Mouse (Mus musculus) MEL (cell line): ENCODE data around the gene Tmtc4. TPM values are rescaled to one million over a fixed set of nuclear protein-coding genes. Genes with fewer than 3 reads are reported as not detected.

Source experiments
- DNase-seq: peaks from one replicate; pipeline ENCODE4 v3.0.0; 2011; ENCODE audit warnings: low read depth, low spot score
- H3K27ac ChIP-seq: 2 replicates; pipeline ENCODE4 v1.5.1; 2012; ENCODE audit warnings: low read depth, mild to moderate bottlenecking, control low read depth, low read length, moderate library complexity; ENCODE audit not compliant: control insufficient read depth
- H3K27me3 ChIP-seq, 2 experiments: fragments of 150-350 bp in 1 of 2; sonication (generic) in 1 of 2; 2 replicates each; pipeline ENCODE4 v1.6.1; 2012; ENCODE audit warnings: low read length in 2 of 2, mild to moderate bottlenecking in 2 of 2, improper control_type of control experiment in 1 of 2, moderate library complexity in 1 of 2; ENCODE audit not compliant: insufficient read depth in 2 of 2, control insufficient read depth in 1 of 2
- H3K36me3 ChIP-seq, 2 experiments: 2 replicates each; pipeline ENCODE4 v1.6.1; 2012 to 2014; ENCODE audit warnings: low read length in 2 of 2, improper control_type of control experiment in 1 of 2, inconsistent platforms in 1 of 2, mild to moderate bottlenecking in 1 of 2; ENCODE audit not compliant: insufficient read depth in 2 of 2, control insufficient read depth in 1 of 2
- H3K4me1 ChIP-seq, 2 experiments: fragments of 150-350 bp in 1 of 2; sonication (generic) in 1 of 2; 2 replicates each; pipeline ENCODE4 v1.6.1; 2012; ENCODE audit warnings: low read length in 2 of 2, improper control_type of control experiment in 1 of 2, mild to moderate bottlenecking in 1 of 2; ENCODE audit not compliant: insufficient read depth in 2 of 2, control insufficient read depth in 1 of 2
- H3K4me3 ChIP-seq, 2 experiments: fragments of 150-350 bp in 1 of 2; sonication (generic) in 1 of 2; 2 replicates each; pipeline ENCODE4 v1.5.1; 2012; ENCODE audit warnings: low read depth in 2 of 2, low read length in 2 of 2, mild to moderate bottlenecking in 2 of 2, moderate library complexity in 2 of 2, control low read depth in 1 of 2, improper control_type of control experiment in 1 of 2; ENCODE audit not compliant: control insufficient read depth in 1 of 2, insufficient read depth in 1 of 2
- H3K79me2 ChIP-seq: 2 replicates; pipeline ENCODE4 v1.6.1; 2012; ENCODE audit warnings: mild to moderate bottlenecking, low read length, moderate library complexity; ENCODE audit not compliant: control insufficient read depth, poor library complexity, insufficient read depth
- H3K9ac ChIP-seq: 2 replicates; pipeline ENCODE4 v1.6.1; 2012; ENCODE audit warnings: low read depth, mild to moderate bottlenecking, control low read depth, low read length, moderate library complexity; ENCODE audit not compliant: control insufficient read depth, poor library complexity, severe bottlenecking
- H3K9me3 ChIP-seq: fragments of 150-350 bp; sonication (generic); replicated peaks from 2 replicates; pipeline ENCODE4 v1.6.1; 2012; ENCODE audit warnings: mild to moderate bottlenecking, low read length, improper control_type of control experiment, moderate library complexity; ENCODE audit not compliant: insufficient read depth
- CHD1 ChIP-seq: IDR thresholded peaks from 2 replicates; pipeline ENCODE4 v1.6.1; 2012; ENCODE audit warnings: low read depth, mild to moderate bottlenecking, inconsistent platforms, low read length, improper control_type of control experiment
- CHD2 ChIP-seq: IDR thresholded peaks from 2 replicates; pipeline ENCODE4 v1.6.1; 2011; ENCODE audit warnings: low read length, improper control_type of control experiment
- CTCF ChIP-seq, 3 experiments: IDR thresholded peaks in 2 of 3; conservative IDR thresholded peaks in 1 of 3; 2 replicates each; pipeline ENCODE4 v1.5.1; 2011 to 2012; ENCODE audit warnings: low read length in 3 of 3, low read depth in 2 of 3, mild to moderate bottlenecking in 2 of 3, improper control_type of control experiment in 1 of 3, inconsistent platforms in 1 of 3, mixed read lengths in 1 of 3, moderate library complexity in 1 of 3; ENCODE audit not compliant: control insufficient read depth in 1 of 3, insufficient read depth in 1 of 3, poor library complexity in 1 of 3, severe bottlenecking in 1 of 3
- EP300 ChIP-seq, 2 experiments: IDR thresholded peaks; 2 replicates each; pipeline ENCODE4 v1.6.1; 2011; ENCODE audit warnings: improper control_type of control experiment in 2 of 2, low read length in 2 of 2, low read depth in 1 of 2, mild to moderate bottlenecking in 1 of 2
- ETS1 ChIP-seq: IDR thresholded peaks from 2 replicates; pipeline ENCODE4 v1.6.1; 2012; ENCODE audit warnings: low read depth, mild to moderate bottlenecking, inconsistent platforms, low read length, improper control_type of control experiment, moderate library complexity
- GABPA ChIP-seq: IDR thresholded peaks from 2 replicates; pipeline ENCODE4 v1.6.1; 2012; ENCODE audit warnings: low read depth, mild to moderate bottlenecking, inconsistent platforms, low read length, improper control_type of control experiment, moderate library complexity
- MAFK ChIP-seq: IDR thresholded peaks from 2 replicates; pipeline ENCODE4 v1.6.1; 2011; ENCODE audit warnings: low read depth, mild to moderate bottlenecking, low read length, improper control_type of control experiment, borderline replicate concordance
- MAX ChIP-seq: IDR thresholded peaks from 2 replicates; pipeline ENCODE4 v1.6.1; 2011; ENCODE audit warnings: low read length, improper control_type of control experiment
- MAZ ChIP-seq: IDR thresholded peaks from 2 replicates; pipeline ENCODE4 v1.6.1; 2012; ENCODE audit warnings: low read depth, mild to moderate bottlenecking, inconsistent platforms, low read length, improper control_type of control experiment
- MEF2A ChIP-seq: IDR thresholded peaks from 2 replicates; pipeline ENCODE4 v1.6.1; 2014; ENCODE audit warnings: low read depth, mild to moderate bottlenecking, inconsistent platforms, low read length, improper control_type of control experiment; ENCODE audit not compliant: poor library complexity, insufficient replicate concordance, severe bottlenecking; ENCODE audit errors: extremely low read depth
- MYB ChIP-seq: IDR thresholded peaks from 2 replicates; pipeline ENCODE4 v1.6.1; 2011; ENCODE audit warnings: mild to moderate bottlenecking, low read depth, low read length, improper control_type of control experiment
- NRF1 ChIP-seq: IDR thresholded peaks from 2 replicates; pipeline ENCODE4 v1.6.1; 2014; ENCODE audit warnings: low read depth, mild to moderate bottlenecking, inconsistent platforms, low read length, improper control_type of control experiment, moderate library complexity; ENCODE audit not compliant: poor library complexity, insufficient read depth, severe bottlenecking
- RAD21 ChIP-seq: IDR thresholded peaks from 2 replicates; pipeline ENCODE4 v1.6.1; 2011; ENCODE audit warnings: mild to moderate bottlenecking, low read depth, low read length, improper control_type of control experiment
- SIN3A ChIP-seq: IDR thresholded peaks from 2 replicates; pipeline ENCODE4 v1.6.1; 2012; ENCODE audit warnings: low read length, improper control_type of control experiment, inconsistent platforms
- SMC3 ChIP-seq: IDR thresholded peaks from 2 replicates; pipeline ENCODE4 v1.6.1; 2011; ENCODE audit warnings: low read depth, low read length, improper control_type of control experiment
- TAL1 ChIP-seq: IDR thresholded peaks from 2 replicates; pipeline ENCODE4 v1.6.1; 2012; ENCODE audit warnings: mild to moderate bottlenecking, inconsistent platforms, low read length, moderate library complexity, mixed read lengths
- UBTF ChIP-seq: IDR thresholded peaks from 2 replicates; pipeline ENCODE4 v1.6.1; 2012; ENCODE audit warnings: low read depth, mild to moderate bottlenecking, inconsistent platforms, low read length, improper control_type of control experiment, moderate library complexity, borderline replicate concordance; ENCODE audit not compliant: insufficient read depth
- ZMIZ1 ChIP-seq: IDR thresholded peaks from 2 replicates; pipeline ENCODE4 v1.6.1; 2012; ENCODE audit warnings: low read depth, mild to moderate bottlenecking, inconsistent platforms, low read length, improper control_type of control experiment, moderate library complexity
- polyA plus RNA-seq, 2 experiments: library from polyadenylated mRNA; stranded (reverse) in 1 of 2; unstranded in 1 of 2; fragments of >175 nt in 1 of 2; fragments of >200 nt in 1 of 2; gene quantifications; 2 replicates each; pipeline versions ENCODE4 v1.2.1 to v1.2.4; 2012; ENCODE audit warnings: low replicate concordance in 2 of 2, low read depth in 1 of 2; ENCODE audit not compliant: insufficient read length in 2 of 2, insufficient read depth in 1 of 2, missing spikeins in 1 of 2
- total RNA-seq: library from RNA; depleted of rRNA; stranded (reverse); fragments of 300-350 nt; gene quantifications from 2 replicates; pipeline ENCODE4 v1.2.3, GENCODE M21; 2012

Gene Tmtc4
- total and polyA plus RNA-seq, 3 experiments, result 10.4 to 11.5 TPM; not detected in 1

- no peaks in the 10 kb centered on the region for H3K79me2 ChIP-seq
These were observed 100.4 kb downstream of the Tmtc4 start for GRCm38 (mm10) chr14:122883410-122883806.

GRCm38 (mm10) chr14:122882795-122883409 lies 100.9 kb downstream of the Tmtc4 start:
- TF ChIP-seq NRF1, result no peak
- no peak for TF ChIP-seq GABPA
- no peak for TF ChIP-seq CHD2
- no peak for TF ChIP-seq ZMIZ1
- Histone ChIP-seq H3K79me2 (no peaks in the 10 kb centered on the region), H3K4me3 (no peak overlapping the region), H3K9me3 (no peaks in the 10 kb centered on the region), H3K27me3 (no peaks in the 10 kb centered on the region), H3K36me3 (peaks cover 0 to 10% of the 10 kb centered on the region in 2 experiments; a peak in 2 of 4 replicates), H3K27ac (no peak overlapping the region), H3K9ac (no peak overlapping the region), H3K4me1 (peaks cover 7 to 9% of the 10 kb centered on the region in 2 experiments)
- no peak for DNase-seq

More at GRCm38 (mm10) chr14:122883410-122883806, 100.4 kb downstream of the Tmtc4 start:
- TF ChIP-seq MAX (no peak), RAD21 (no peak), MAZ (no peak), MYB (no peak), SMC3 (no peak), MEF2A (no peak), UBTF (no peak), ETS1 (no peak)
- no peak overlapping the region for H3K27ac ChIP-seq
- DNase-seq, result no peak
- H3K36me3 ChIP-seq, result peaks cover 0 to 15% of the 10 kb centered on the region in 2 experiments; a peak in 2 of 4 replicates
- no peak overlapping the region for H3K4me3 ChIP-seq
- H3K4me1 ChIP-seq, result peaks cover 7 to 13% of the 10 kb centered on the region in 2 experiments
- no peaks in the 10 kb centered on the region for H3K27me3 ChIP-seq
- H3K9me3 ChIP-seq, result no peaks in the 10 kb centered on the region
- H3K9ac ChIP-seq, result no peak overlapping the region

- Histone ChIP-seq H3K9ac (no peak overlapping the region), H3K36me3 (peaks cover 0 to 4% of the 10 kb centered on the region in 2 experiments; a peak in 1 of 4 replicates), H3K79me2 (no peaks in the 10 kb centered on the region), H3K27me3 (no peaks in the 10 kb centered on the region), H3K4me1 (peaks cover under 1 to 3% of the 10 kb centered on the region in 2 experiments; a peak in 2 of 4 replicates), H3K4me3 (no peak overlapping the region), H3K27ac (no peak overlapping the region), H3K9me3 (no peaks in the 10 kb centered on the region)
- no peak for TF ChIP-seq SMC3
- no peak for TF ChIP-seq MAFK
- no peak for TF ChIP-seq CHD1
- TF ChIP-seq TAL1, result no peak
- no peak for TF ChIP-seq SIN3A
- TF ChIP-seq GABPA, result no peak
- no peak for TF ChIP-seq CTCF (IDR thresholded peaks at IDR 0.05 in 2 of 3, conservative IDR thresholded peaks at IDR 0.05 in 1 of 3; ENCODE audit: control insufficient read depth in 1 of 3, insufficient read depth in 1 of 3, low read depth in 2 of 3, low read length in 3 of 3, poor library complexity in 1 of 3, severe bottlenecking in 1 of 3)
- TF ChIP-seq EP300 (IDR thresholded peaks at IDR 0.05; ENCODE audit: low read depth in 1 of 2, low read length in 2 of 2), result no peak
- TF ChIP-seq MAZ, result no peak
- DNase-seq, result no peak
These were observed 101.6 kb downstream of the Tmtc4 start for GRCm38 (mm10) chr14:122882201-122882639.
